Mouse (Mus musculus): ENCODE measurements around the gene Kdm2a. TPM values are rescaled to one million over a fixed set of nuclear protein-coding genes. Genes with fewer than 3 reads are reported as not detected.
A peak's percentile ranks its signal among the peaks of the same experiment; 100 is the strongest.

Gene Kdm2a
- polyA plus RNA-seq, 1 experiment = 78.4 TPM

GRCm38 (mm10) chr19:4294381-4295097 lies 103.5 kb downstream of the Kdm2a start:
- peaks cover 6% of the 10 kb centered on the region; the same call in 1 of the 2 replicates for H3K36me3 ChIP-seq (ENCODE audit: control insufficient read depth, insufficient read depth, low read length, poor library complexity, severe bottlenecking)
- TF ChIP-seq EP300 (IDR thresholded peaks at IDR 0.05; ENCODE audit: insufficient read depth, low read depth, low read length) (0 out of 2 replicates have a peak, but pooled peaks have one; percentile 15), CTCF (IDR thresholded peaks at IDR 0.05; ENCODE audit: low read depth, low read length) (no peak), POLR2A (IDR thresholded peaks at IDR 0.05; ENCODE audit: insufficient read depth, low read length) (no peak)
- H3K4me1 ChIP-seq (ENCODE audit: control insufficient read depth, insufficient read depth, low read length) = peaks cover 2% of the 10 kb centered on the region
- H3K9me3 ChIP-seq (replicated peaks; ENCODE audit: control insufficient read depth, insufficient read depth, low read length, poor library complexity, severe bottlenecking) = no peaks in the 10 kb centered on the region
- peak overlapping the region; percentile 43 for H3K4me3 ChIP-seq (ENCODE audit: low read depth, low read length)
- peak overlapping the region; percentile 38 for H3K9ac ChIP-seq (ENCODE audit: low read depth, poor library complexity, severe bottlenecking)
- peak overlapping the region; percentile 29 for H3K27ac ChIP-seq (ENCODE audit: insufficient read depth, low read length)
- H3K27me3 ChIP-seq (ENCODE audit: control insufficient read depth, insufficient read depth, low read length, poor library complexity, severe bottlenecking) = no peaks in the 10 kb centered on the region

GRCm38 (mm10) chr19:4291161-4291560 lies 106.9 kb downstream of the Kdm2a start:
- Histone ChIP-seq H3K9me3 (replicated peaks; ENCODE audit: control insufficient read depth, insufficient read depth, low read length, poor library complexity, severe bottlenecking) (no peaks in the 10 kb centered on the region), H3K27ac (ENCODE audit: insufficient read depth, low read length) (no peak overlapping the region), H3K4me3 (ENCODE audit: low read depth, low read length) (no peak overlapping the region), H3K36me3 (ENCODE audit: control insufficient read depth, insufficient read depth, low read length, poor library complexity, severe bottlenecking) (peaks cover 6% of the 10 kb centered on the region), H3K27me3 (ENCODE audit: control insufficient read depth, insufficient read depth, low read length, poor library complexity, severe bottlenecking) (no peaks in the 10 kb centered on the region), H3K9ac (ENCODE audit: low read depth, poor library complexity, severe bottlenecking) (no peak overlapping the region), H3K4me1 (ENCODE audit: control insufficient read depth, insufficient read depth, low read length) (no peaks in the 10 kb centered on the region)
- TF ChIP-seq POLR2A (IDR thresholded peaks at IDR 0.05; ENCODE audit: insufficient read depth, low read length) = no peak

- Histone ChIP-seq H3K27me3 (ENCODE audit: control insufficient read depth, insufficient read depth, low read length, poor library complexity, severe bottlenecking) (no peaks in the 10 kb centered on the region), H3K9ac (ENCODE audit: low read depth, poor library complexity, severe bottlenecking) (no peak overlapping the region), H3K4me1 (ENCODE audit: control insufficient read depth, insufficient read depth, low read length) (no peaks in the 10 kb centered on the region), H3K27ac (ENCODE audit: insufficient read depth, low read length) (no peak overlapping the region), H3K9me3 (replicated peaks; ENCODE audit: control insufficient read depth, insufficient read depth, low read length, poor library complexity, severe bottlenecking) (no peaks in the 10 kb centered on the region), H3K4me3 (ENCODE audit: low read depth, low read length) (no peak overlapping the region), H3K36me3 (ENCODE audit: control insufficient read depth, insufficient read depth, low read length, poor library complexity, severe bottlenecking) (peaks cover 6% of the 10 kb centered on the region)
- TF ChIP-seq EP300 (IDR thresholded peaks at IDR 0.05; ENCODE audit: insufficient read depth, low read depth, low read length) = no peak
- TF ChIP-seq POLR2A (IDR thresholded peaks at IDR 0.05; ENCODE audit: insufficient read depth, low read length) = no peak
- TF ChIP-seq CTCF (IDR thresholded peaks at IDR 0.05; ENCODE audit: low read depth, low read length) = no peak
Observed at GRCm38 (mm10) chr19:4290749-4291148, 107.3 kb downstream of the Kdm2a start.

DNA sequence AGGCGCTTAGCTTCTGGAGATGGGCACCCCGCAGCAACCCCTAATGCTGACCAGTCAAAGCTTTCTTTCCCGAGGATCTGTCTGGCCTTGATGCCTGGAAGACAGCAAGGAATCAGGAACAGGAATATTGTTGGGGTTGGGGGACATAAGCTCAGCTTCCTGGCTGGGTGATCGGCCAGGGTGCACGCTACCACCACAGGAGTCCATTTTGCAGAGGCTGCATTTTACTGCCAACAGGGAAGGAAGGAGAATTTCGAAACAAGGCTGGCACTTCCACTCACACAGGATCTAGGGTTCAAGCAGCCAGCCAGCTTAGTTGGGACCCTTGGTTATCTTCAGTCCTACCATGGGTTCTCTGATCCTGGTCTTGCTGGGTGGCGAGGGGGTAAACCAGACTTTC lies 114.4 kb downstream of the Kdm2a start:
- H3K4me3 ChIP-seq (ENCODE audit: low read depth, low read length) = peak overlapping the region; percentile 16
- H3K27ac ChIP-seq (ENCODE audit: insufficient read depth, low read length) = no peak overlapping the region
- H3K36me3 ChIP-seq (ENCODE audit: control insufficient read depth, insufficient read depth, low read length, poor library complexity, severe bottlenecking) = no peaks in the 10 kb centered on the region; the same call in 1 of the 2 replicates
- H3K4me1 ChIP-seq (ENCODE audit: control insufficient read depth, insufficient read depth, low read length) = no peaks in the 10 kb centered on the region
- H3K9ac ChIP-seq (ENCODE audit: low read depth, poor library complexity, severe bottlenecking) = 0 out of 2 replicates have a peak overlapping the region, but pooled peaks have one; percentile 4
- TF ChIP-seq POLR2A (IDR thresholded peaks at IDR 0.05; ENCODE audit: insufficient read depth, low read length) (no peak), CTCF (IDR thresholded peaks at IDR 0.05; ENCODE audit: low read depth, low read length) (no peak), EP300 (IDR thresholded peaks at IDR 0.05; ENCODE audit: insufficient read depth, low read depth, low read length) (no peak)
- H3K9me3 ChIP-seq (replicated peaks; ENCODE audit: control insufficient read depth, insufficient read depth, low read length, poor library complexity, severe bottlenecking) = no peaks in the 10 kb centered on the region; the same call in 1 of the 2 replicates
- no peaks in the 10 kb centered on the region for H3K27me3 ChIP-seq (ENCODE audit: control insufficient read depth, insufficient read depth, low read length, poor library complexity, severe bottlenecking)

- peak within 1 kb of the TSS; percentile 41 for H3K9ac ChIP-seq (ENCODE audit: low read depth, poor library complexity, severe bottlenecking)
- no peaks in the 10 kb centered on the region; the same call in 1 of the 2 replicates for H3K36me3 ChIP-seq (ENCODE audit: control insufficient read depth, insufficient read depth, low read length, poor library complexity, severe bottlenecking)
- no peaks in the 10 kb centered on the region; the same call in 1 of the 2 replicates for H3K9me3 ChIP-seq (replicated peaks; ENCODE audit: control insufficient read depth, insufficient read depth, low read length, poor library complexity, severe bottlenecking)
- no peak within 1 kb of the TSS for H3K27ac ChIP-seq (ENCODE audit: insufficient read depth, low read length)
- no peaks in the 10 kb centered on the region for H3K27me3 ChIP-seq (ENCODE audit: control insufficient read depth, insufficient read depth, low read length, poor library complexity, severe bottlenecking)
- TF ChIP-seq POLR2A (IDR thresholded peaks at IDR 0.05; ENCODE audit: insufficient read depth, low read length) = peak; percentile 40
- peak; percentile 66 for TF ChIP-seq CTCF (IDR thresholded peaks at IDR 0.05; ENCODE audit: low read depth, low read length)
- TF ChIP-seq EP300 (IDR thresholded peaks at IDR 0.05; ENCODE audit: insufficient read depth, low read depth, low read length) = no peak
- H3K4me3 ChIP-seq (ENCODE audit: low read depth, low read length) = peak within 1 kb of the TSS; percentile 65
- no peaks in the 10 kb centered on the region for H3K4me1 ChIP-seq (ENCODE audit: control insufficient read depth, insufficient read depth, low read length)
Observed at GRCm38 (mm10) chr19:4282898-4283553, 115.1 kb downstream of the Kdm2a start, which contains the start of gene Ankrd13d. Gene Ankrd13d, minus strand, starts transcription at chr19:4283137.

GRCm38 (mm10) chr19:4280425-4280824 lies 117.7 kb downstream of the Kdm2a start:
- Histone ChIP-seq H3K27ac (ENCODE audit: insufficient read depth, low read length) (no peak overlapping the region), H3K36me3 (ENCODE audit: control insufficient read depth, insufficient read depth, low read length, poor library complexity, severe bottlenecking) (no peaks in the 10 kb centered on the region), H3K9me3 (replicated peaks; ENCODE audit: control insufficient read depth, insufficient read depth, low read length, poor library complexity, severe bottlenecking) (no peaks in the 10 kb centered on the region; the same call in 1 of the 2 replicates), H3K4me3 (ENCODE audit: low read depth, low read length) (no peak overlapping the region), H3K4me1 (ENCODE audit: control insufficient read depth, insufficient read depth, low read length) (no peaks in the 10 kb centered on the region), H3K9ac (ENCODE audit: low read depth, poor library complexity, severe bottlenecking) (no peak overlapping the region), H3K27me3 (ENCODE audit: control insufficient read depth, insufficient read depth, low read length, poor library complexity, severe bottlenecking) (no peaks in the 10 kb centered on the region)
- no peak for TF ChIP-seq POLR2A (IDR thresholded peaks at IDR 0.05; ENCODE audit: insufficient read depth, low read length)
- TF ChIP-seq EP300 (IDR thresholded peaks at IDR 0.05; ENCODE audit: insufficient read depth, low read depth, low read length) = no peak
- TF ChIP-seq CTCF (IDR thresholded peaks at IDR 0.05; ENCODE audit: low read depth, low read length) = no peak
